Mouse (Mus musculus): ENCODE measurements around the gene Dab1.

GRCm38 (mm10) chr4:104640617-104641016 is 1021.5 kb downstream of the Dab1 start:
- TF ChIP-seq POLR2A (IDR thresholded peaks at IDR 0.05; ENCODE audit: extremely low read depth, insufficient read depth, low read length) = no peak
- TF ChIP-seq CTCF (IDR thresholded peaks at IDR 0.05; ENCODE audit: low read depth, low read length) = no peak
